Mouse (Mus musculus) MEL (cell line): ENCODE data around the gene Nfia. TPM values are rescaled to one million over a fixed set of nuclear protein-coding genes. Genes with fewer than 3 reads are reported as not detected.

Experiments
- DNase-seq: peaks from one replicate; pipeline ENCODE4 v3.0.0; 2011; ENCODE audit warnings: low read depth, low spot score
- H3K27ac ChIP-seq: 2 replicates; pipeline ENCODE4 v1.5.1; 2012; ENCODE audit warnings: low read depth, mild to moderate bottlenecking, control low read depth, low read length, moderate library complexity; ENCODE audit not compliant: control insufficient read depth
- H3K27me3 ChIP-seq, 2 experiments: fragments of 150-350 bp in 1 of 2; sonication (generic) in 1 of 2; 2 replicates each; pipeline ENCODE4 v1.6.1; 2012; ENCODE audit warnings: low read length in 2 of 2, mild to moderate bottlenecking in 2 of 2, improper control_type of control experiment in 1 of 2, moderate library complexity in 1 of 2; ENCODE audit not compliant: insufficient read depth in 2 of 2, control insufficient read depth in 1 of 2
- H3K36me3 ChIP-seq, 2 experiments: 2 replicates each; pipeline ENCODE4 v1.6.1; 2012 to 2014; ENCODE audit warnings: low read length in 2 of 2, improper control_type of control experiment in 1 of 2, inconsistent platforms in 1 of 2, mild to moderate bottlenecking in 1 of 2; ENCODE audit not compliant: insufficient read depth in 2 of 2, control insufficient read depth in 1 of 2
- H3K4me1 ChIP-seq, 2 experiments: fragments of 150-350 bp in 1 of 2; sonication (generic) in 1 of 2; 2 replicates each; pipeline ENCODE4 v1.6.1; 2012; ENCODE audit warnings: low read length in 2 of 2, improper control_type of control experiment in 1 of 2, mild to moderate bottlenecking in 1 of 2; ENCODE audit not compliant: insufficient read depth in 2 of 2, control insufficient read depth in 1 of 2
- H3K4me3 ChIP-seq, 2 experiments: fragments of 150-350 bp in 1 of 2; sonication (generic) in 1 of 2; 2 replicates each; pipeline ENCODE4 v1.5.1; 2012; ENCODE audit warnings: low read depth in 2 of 2, low read length in 2 of 2, mild to moderate bottlenecking in 2 of 2, moderate library complexity in 2 of 2, control low read depth in 1 of 2, improper control_type of control experiment in 1 of 2; ENCODE audit not compliant: control insufficient read depth in 1 of 2, insufficient read depth in 1 of 2
- H3K79me2 ChIP-seq: 2 replicates; pipeline ENCODE4 v1.6.1; 2012; ENCODE audit warnings: mild to moderate bottlenecking, low read length, moderate library complexity; ENCODE audit not compliant: control insufficient read depth, poor library complexity, insufficient read depth
- H3K9ac ChIP-seq: 2 replicates; pipeline ENCODE4 v1.6.1; 2012; ENCODE audit warnings: low read depth, mild to moderate bottlenecking, control low read depth, low read length, moderate library complexity; ENCODE audit not compliant: control insufficient read depth, poor library complexity, severe bottlenecking
- H3K9me3 ChIP-seq: fragments of 150-350 bp; sonication (generic); replicated peaks from 2 replicates; pipeline ENCODE4 v1.6.1; 2012; ENCODE audit warnings: mild to moderate bottlenecking, low read length, improper control_type of control experiment, moderate library complexity; ENCODE audit not compliant: insufficient read depth
- CTCF ChIP-seq, 3 experiments: IDR thresholded peaks in 2 of 3; conservative IDR thresholded peaks in 1 of 3; 2 replicates each; pipeline ENCODE4 v1.5.1; 2011 to 2012; ENCODE audit warnings: low read length in 3 of 3, low read depth in 2 of 3, mild to moderate bottlenecking in 2 of 3, improper control_type of control experiment in 1 of 3, inconsistent platforms in 1 of 3, mixed read lengths in 1 of 3, moderate library complexity in 1 of 3; ENCODE audit not compliant: control insufficient read depth in 1 of 3, insufficient read depth in 1 of 3, poor library complexity in 1 of 3, severe bottlenecking in 1 of 3
- EP300 ChIP-seq, 2 experiments: IDR thresholded peaks; 2 replicates each; pipeline ENCODE4 v1.6.1; 2011; ENCODE audit warnings: improper control_type of control experiment in 2 of 2, low read length in 2 of 2, low read depth in 1 of 2, mild to moderate bottlenecking in 1 of 2
- KAT2A ChIP-seq: conservative IDR thresholded peaks from 2 replicates; pipeline ENCODE4 v1.6.1; 2012; ENCODE audit warnings: low read depth, low read length, improper control_type of control experiment, inconsistent platforms
- MAZ ChIP-seq: IDR thresholded peaks from 2 replicates; pipeline ENCODE4 v1.6.1; 2012; ENCODE audit warnings: low read depth, mild to moderate bottlenecking, inconsistent platforms, low read length, improper control_type of control experiment
- MEF2A ChIP-seq: IDR thresholded peaks from 2 replicates; pipeline ENCODE4 v1.6.1; 2014; ENCODE audit warnings: low read depth, mild to moderate bottlenecking, inconsistent platforms, low read length, improper control_type of control experiment; ENCODE audit not compliant: poor library complexity, insufficient replicate concordance, severe bottlenecking; ENCODE audit errors: extremely low read depth
- MYB ChIP-seq: IDR thresholded peaks from 2 replicates; pipeline ENCODE4 v1.6.1; 2011; ENCODE audit warnings: mild to moderate bottlenecking, low read depth, low read length, improper control_type of control experiment
- NELFE ChIP-seq: IDR thresholded peaks from 2 replicates; pipeline ENCODE4 v1.6.1; 2011; ENCODE audit warnings: low read depth, low read length, improper control_type of control experiment
- POLR2A ChIP-seq, 2 experiments: IDR thresholded peaks; 2 replicates each; pipeline ENCODE4 v1.6.1; 2011 to 2012; ENCODE audit warnings: low read length in 2 of 2, mild to moderate bottlenecking in 2 of 2, control low read depth in 1 of 2, improper control_type of control experiment in 1 of 2, low read depth in 1 of 2, moderate library complexity in 1 of 2; ENCODE audit not compliant: control insufficient read depth in 1 of 2, insufficient read depth in 1 of 2, poor library complexity in 1 of 2
- POLR2AphosphoS5 ChIP-seq: IDR thresholded peaks from 2 replicates; pipeline ENCODE4 v1.6.1; 2012; ENCODE audit warnings: low read depth, borderline replicate concordance, mild to moderate bottlenecking, inconsistent platforms, low read length, moderate library complexity, mixed read lengths
- RCOR1 ChIP-seq: IDR thresholded peaks from 2 replicates; pipeline ENCODE4 v1.6.1; 2012; ENCODE audit warnings: low read depth, mild to moderate bottlenecking, inconsistent platforms, low read length, improper control_type of control experiment
- ZNF384 ChIP-seq: IDR thresholded peaks from 2 replicates; pipeline ENCODE4 v1.6.1; 2012; ENCODE audit warnings: low read depth, mild to moderate bottlenecking, inconsistent platforms, low read length, improper control_type of control experiment
- polyA plus RNA-seq, 2 experiments: library from polyadenylated mRNA; stranded (reverse) in 1 of 2; unstranded in 1 of 2; fragments of >175 nt in 1 of 2; fragments of >200 nt in 1 of 2; gene quantifications; 2 replicates each; pipeline versions ENCODE4 v1.2.1 to v1.2.4; 2012; ENCODE audit warnings: low replicate concordance in 2 of 2, low read depth in 1 of 2; ENCODE audit not compliant: insufficient read length in 2 of 2, insufficient read depth in 1 of 2, missing spikeins in 1 of 2
- total RNA-seq: library from RNA; depleted of rRNA; stranded (reverse); fragments of 300-350 nt; gene quantifications from 2 replicates; pipeline ENCODE4 v1.2.3, GENCODE M21; 2012

Nfia gene
- total and polyA plus RNA-seq, 3 experiments = 10.2 to 20.5 (median 13.4) TPM

DNA sequence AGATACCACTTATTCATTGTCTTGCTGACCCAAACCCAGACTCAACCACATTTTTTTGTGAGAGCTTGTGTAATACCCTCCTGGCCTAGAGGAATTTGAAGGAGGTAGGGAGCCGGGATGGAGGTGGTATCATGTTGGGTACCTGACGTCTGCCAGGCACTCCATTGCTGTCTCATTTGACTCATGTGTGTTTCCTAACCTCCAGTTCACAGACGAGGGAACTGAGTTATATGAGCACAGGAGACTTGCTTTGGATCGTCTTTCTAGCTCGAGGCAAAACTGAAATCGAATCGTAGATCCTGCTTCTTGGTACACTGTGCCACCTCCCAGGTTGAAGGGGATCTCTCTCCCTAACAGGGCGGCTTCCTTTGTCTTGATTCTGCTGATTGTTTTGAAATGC, 46.6 kb downstream of the Nfia start:
- peaks cover 66% of the 10 kb centered on the region for H3K79me2 ChIP-seq
- H3K9ac ChIP-seq = no peak overlapping the region
- no peaks in the 10 kb centered on the region for H3K27me3 ChIP-seq
- H3K4me1 ChIP-seq = peaks cover 18 to 35% of the 10 kb centered on the region in 2 experiments
- H3K9me3 ChIP-seq = no peaks in the 10 kb centered on the region
- no peak overlapping the region for H3K27ac ChIP-seq
- H3K36me3 ChIP-seq = peaks cover 43 to 65% of the 10 kb centered on the region in 2 experiments
- DNase-seq = no peak
- no peak overlapping the region for H3K4me3 ChIP-seq
- TF ChIP-seq NELFE (no peak), POLR2AphosphoS5 (no peak), ZNF384 (no peak), KAT2A (no peak)

DNA sequence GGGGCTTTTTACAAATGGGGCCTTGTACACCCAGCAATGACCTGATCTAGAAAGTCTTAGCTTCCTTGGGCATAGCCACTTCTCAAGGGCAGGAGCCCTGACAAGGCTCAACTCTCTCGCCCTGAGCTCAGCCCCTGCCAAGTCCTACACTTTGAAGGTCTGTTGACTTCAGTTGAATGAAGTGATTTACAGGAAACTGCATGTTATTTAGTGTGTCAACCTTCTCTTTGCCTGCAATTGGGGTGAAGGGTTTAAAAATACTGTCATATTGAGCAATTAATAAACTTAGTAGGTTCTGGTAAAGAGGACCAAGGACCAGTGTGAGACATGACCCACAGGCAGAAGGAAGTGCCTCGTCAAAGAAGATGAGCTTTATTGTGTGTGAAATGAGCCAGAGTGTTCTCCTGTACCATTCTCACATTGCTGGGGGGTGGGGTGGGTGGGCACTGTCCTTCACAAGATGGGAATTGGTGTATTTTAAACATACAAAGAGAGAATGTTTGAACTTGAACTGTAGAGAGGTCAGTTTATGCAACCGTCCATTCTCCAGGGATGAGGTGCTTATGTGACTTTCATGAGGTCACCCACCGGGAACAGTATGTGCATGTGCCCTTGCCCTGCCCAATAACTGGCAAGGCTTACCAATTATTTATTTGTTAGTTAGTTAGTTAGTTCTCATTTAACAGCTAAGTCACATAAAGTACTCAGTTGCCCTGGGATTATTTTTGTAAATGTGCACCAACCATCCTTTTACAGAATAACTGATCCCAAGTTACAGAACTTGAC, 48.1 kb downstream of the Nfia start:
- H3K36me3 ChIP-seq = peaks cover 40 to 62% of the 10 kb centered on the region in 2 experiments
- TF ChIP-seq CTCF (IDR thresholded peaks at IDR 0.05 in 2 of 3, conservative IDR thresholded peaks at IDR 0.05 in 1 of 3; ENCODE audit: control insufficient read depth in 1 of 3, insufficient read depth in 1 of 3, low read depth in 2 of 3, low read length in 3 of 3, poor library complexity in 1 of 3, severe bottlenecking in 1 of 3) (no peak), RCOR1 (no peak), POLR2A (IDR thresholded peaks at IDR 0.05; ENCODE audit: control insufficient read depth in 1 of 2, insufficient read depth in 1 of 2, low read depth in 1 of 2, low read length in 2 of 2, poor library complexity in 1 of 2) (no peak), EP300 (IDR thresholded peaks at IDR 0.05; ENCODE audit: low read depth in 1 of 2, low read length in 2 of 2) (no peak), MEF2A (no peak), MAZ (no peak)
- TF ChIP-seq, all 39 proteins: peak for 0
- Histone ChIP-seq H3K4me1 (peaks cover 14 to 37% of the 10 kb centered on the region in 2 experiments), H3K27me3 (no peaks in the 10 kb centered on the region), H3K27ac (no peak overlapping the region), H3K9ac (no peak overlapping the region), H3K4me3 (no peak overlapping the region), H3K9me3 (no peaks in the 10 kb centered on the region), H3K79me2 (peaks cover 63% of the 10 kb centered on the region)
- DNase-seq = no peak

DNA sequence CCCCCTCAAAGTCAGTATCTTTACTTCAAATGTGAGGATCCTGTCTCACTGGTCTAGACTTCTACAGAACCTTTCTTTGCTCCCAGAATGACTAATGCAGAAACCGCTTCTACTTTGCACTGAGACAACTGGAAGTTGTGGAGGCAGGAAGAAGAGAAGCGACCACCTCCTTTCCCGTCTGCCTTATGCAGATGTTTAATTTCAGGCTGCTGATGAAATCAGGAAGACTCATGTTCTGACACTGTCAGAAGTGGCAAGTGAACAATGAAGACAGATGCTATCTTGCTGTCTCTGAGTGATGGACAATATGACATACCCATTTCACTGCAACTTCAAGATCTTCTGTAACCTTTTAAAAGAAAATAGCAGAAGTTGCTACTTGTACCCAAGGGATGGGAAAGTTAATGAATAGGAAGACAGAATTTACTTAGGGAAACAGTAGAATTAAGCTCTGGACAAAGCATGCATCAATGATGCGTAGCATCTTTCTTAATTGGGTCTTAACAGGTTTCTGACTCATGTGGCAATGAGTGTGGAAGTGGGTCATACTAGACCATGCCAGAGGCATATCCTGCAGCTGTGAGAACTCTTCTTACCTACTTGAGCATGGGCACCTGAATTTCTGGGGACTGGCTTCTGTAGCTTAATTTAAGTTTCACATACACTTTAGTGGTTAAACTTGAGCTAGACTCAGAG, 49.2 kb downstream of the Nfia start:
- Histone ChIP-seq H3K79me2 (peaks cover 65% of the 10 kb centered on the region), H3K4me1 (peaks cover 14 to 33% of the 10 kb centered on the region in 2 experiments), H3K9ac (no peak overlapping the region), H3K4me3 (no peak overlapping the region)
- no peak for TF ChIP-seq MYB
- TF ChIP-seq, all 39 proteins: peak for 0
- peaks cover 38 to 59% of the 10 kb centered on the region in 2 experiments for H3K36me3 ChIP-seq
- no peaks in the 10 kb centered on the region for H3K27me3 ChIP-seq
- no peaks in the 10 kb centered on the region for H3K9me3 ChIP-seq
- no peak overlapping the region for H3K27ac ChIP-seq
- no peak for DNase-seq
